Mouse (Mus musculus) embryonic facial prominence, embryonic 11.5 days (tissue): ENCODE measurements around the gene 6030445D17Rik. TPM values are rescaled to one million over a fixed set of nuclear protein-coding genes. Genes with fewer than 3 reads are reported as not detected.
A peak's percentile ranks its signal among the peaks of the same experiment; 100 is the strongest.

Experiments used
- ATAC-seq: fragments of 200-750 bp; cut with Nextera tagmentation; replicated peaks from 2 replicates; pipeline ENCODE4 v1.8.0; 2017; ENCODE audit warnings: low read depth; ENCODE audit not compliant: insufficient number of reproducible peaks, low FRiP score, low TSS enrichment
- DNase-seq: peaks from one replicate; pipeline ENCODE4 v3.0.0-alpha.2; 2015; ENCODE audit warnings: low spot score
- H3K27ac ChIP-seq: fragments of 300-500 bp; sonication (generic); replicated peaks from 2 replicates; pipeline ENCODE4 v1.5.1; 2014; ENCODE audit warnings: mild to moderate bottlenecking, low read depth, low read length, control low read depth
- H3K27me3 ChIP-seq: fragments of 300-500 bp; sonication (generic); 2 replicates; pipeline ENCODE4 v1.6.1; 2014; ENCODE audit warnings: mild to moderate bottlenecking, low read length, moderate library complexity, mixed read lengths; ENCODE audit not compliant: control insufficient read depth, insufficient read depth
- H3K36me3 ChIP-seq: fragments of 300-500 bp; sonication (generic); replicated peaks from 2 replicates; pipeline ENCODE4 v1.6.1; 2014; ENCODE audit warnings: low read depth, mild to moderate bottlenecking, low read length, moderate library complexity, mixed read lengths; ENCODE audit not compliant: control insufficient read depth, insufficient read depth
- H3K4me1 ChIP-seq: fragments of 300-500 bp; sonication (generic); 2 replicates; pipeline ENCODE4 v1.6.1; 2014; ENCODE audit warnings: low read length, mixed read lengths; ENCODE audit not compliant: control insufficient read depth, insufficient read depth
- H3K4me2 ChIP-seq: fragments of 300-500 bp; sonication (generic); 2 replicates; pipeline ENCODE4 v1.6.1; 2014; ENCODE audit warnings: low read depth, mild to moderate bottlenecking, control low read depth, low read length, moderate library complexity
- H3K4me3 ChIP-seq: fragments of 300-500 bp; sonication (generic); 2 replicates; pipeline ENCODE4 v1.5.1; 2014; ENCODE audit warnings: low read depth, low read length, control low read depth
- H3K9ac ChIP-seq: fragments of 300-500 bp; sonication (generic); replicated peaks from 2 replicates; pipeline ENCODE4 v1.6.1; 2014; ENCODE audit warnings: mild to moderate bottlenecking, control low read depth, low read length
- H3K9me3 ChIP-seq: fragments of 300-500 bp; sonication (generic); replicated peaks from 2 replicates; pipeline ENCODE4 v1.6.1; 2016; ENCODE audit warnings: mild to moderate bottlenecking, low read length, inconsistent platforms, mixed read lengths; ENCODE audit not compliant: control insufficient read depth
- WGBS: fragments of 180-500 bp; shearing (Covaris S2); extraction: QIAGEN DNeasy Blood & Tissue Kit; methylation state at CpG from one replicate; pipeline ENCODE4 v1.1.7; 2014; 5-methylcytosine and 5-hydroxymethylcytosine counted together
- polyA plus RNA-seq: library from polyadenylated mRNA; unstranded; fragments of >200 nt; fragmentation: Nextera tagmentation; extraction: Ambion mirVana; gene quantifications from 2 replicates; pipeline ENCODE4 v1.2.1, GENCODE M21; 2014

6030445D17Rik gene
- polyA plus RNA-seq, 1 experiment from 2014 or later: 0.15 TPM

DNA sequence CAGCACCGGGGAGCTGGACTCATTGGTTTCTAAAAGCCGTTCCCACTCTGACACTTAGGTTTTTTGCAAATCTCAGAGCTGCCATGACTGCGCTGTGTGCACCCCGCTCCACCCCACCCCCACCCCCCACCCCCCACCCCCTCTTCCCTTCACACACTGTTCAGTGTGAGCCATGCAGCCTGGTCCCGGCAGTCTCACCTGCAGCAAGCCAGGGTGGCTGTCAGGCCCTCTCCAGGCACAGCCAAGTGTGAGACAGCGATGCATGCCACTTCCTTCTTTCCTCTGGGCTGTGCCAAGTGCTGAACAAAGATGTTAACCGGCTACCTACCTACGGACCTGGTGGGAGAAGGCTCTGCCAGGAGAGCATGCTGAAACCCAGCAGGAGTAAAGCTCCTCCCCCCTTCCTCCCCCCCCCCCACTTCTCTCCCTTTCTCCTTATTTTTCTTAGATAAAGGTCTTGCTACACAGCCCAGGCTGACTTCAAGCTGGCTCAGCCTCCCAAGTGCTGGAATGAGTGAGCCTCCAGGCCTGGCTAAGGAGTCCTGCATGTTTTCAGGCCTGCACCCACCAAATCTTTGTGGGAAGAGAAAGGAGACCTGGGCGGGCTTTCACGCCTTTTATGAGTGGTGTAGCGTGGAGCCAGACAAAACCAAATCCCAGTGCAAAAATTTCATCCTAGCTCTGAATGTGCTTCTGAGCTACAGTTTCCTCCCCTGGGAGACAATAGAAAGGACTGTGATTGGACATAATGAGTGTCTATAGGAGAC lies 31.3 kb upstream of the 6030445D17Rik start:
- DNase-seq (no peak), ATAC-seq (0 out of 2 replicates have a peak, but pooled peaks have one; percentile 49)
- 38% methylated on average over 11 of the region's 11 CpGs for WGBS
- no peak overlapping the region for H3K4me3 ChIP-seq
- H3K36me3 ChIP-seq: no peaks in the 10 kb centered on the region
- H3K9ac ChIP-seq: no peak overlapping the region
- no peak overlapping the region for H3K4me2 ChIP-seq
- H3K27me3 ChIP-seq: 0 out of 2 replicates have a peak, but pooled peaks cover under 1% of the 10 kb centered on the region
- H3K27ac ChIP-seq: no peak overlapping the region
- H3K4me1 ChIP-seq: no peaks in the 10 kb centered on the region; the same call in 1 of the 2 replicates
- H3K9me3 ChIP-seq: no peaks in the 10 kb centered on the region

- no peak overlapping the region for H3K4me3 ChIP-seq
- DNase-seq: peak; percentile 88
- H3K27ac ChIP-seq: no peak overlapping the region
- WGBS: under 1% methylated on average over 3 of the region's 3 CpGs
- no peaks in the 10 kb centered on the region; the same call in 1 of the 2 replicates for H3K4me1 ChIP-seq
- H3K36me3 ChIP-seq: no peaks in the 10 kb centered on the region
- no peak overlapping the region for H3K4me2 ChIP-seq
- no peak overlapping the region for H3K9ac ChIP-seq
- 0 out of 2 replicates have a peak, but pooled peaks have one; percentile 11 for ATAC-seq
- H3K27me3 ChIP-seq: no peaks in the 10 kb centered on the region
- H3K9me3 ChIP-seq: no peaks in the 10 kb centered on the region
Observed at GRCm38 (mm10) chr4:136431376-136431693, 30.7 kb upstream of the 6030445D17Rik start.

DNA sequence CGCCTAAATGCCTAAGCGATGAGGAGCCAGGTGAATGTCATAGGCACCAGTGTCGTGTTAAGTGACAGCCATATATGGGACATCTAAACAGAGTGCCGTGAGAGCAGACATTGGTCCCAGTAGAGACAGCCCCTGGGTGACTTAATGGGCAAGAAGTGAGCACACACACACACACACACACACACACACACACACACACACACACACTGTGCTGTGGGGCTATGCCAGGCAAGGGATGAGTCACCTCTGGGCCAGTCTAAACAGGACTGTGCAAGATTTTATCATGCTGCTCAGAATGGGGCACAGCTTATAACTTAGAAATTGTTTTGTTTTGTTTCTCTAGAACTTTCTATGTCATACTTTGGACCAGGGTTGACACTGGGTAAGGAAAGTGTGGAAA lies 28.0 kb upstream of the 6030445D17Rik start:
- Histone ChIP-seq H3K9me3 (no peaks in the 10 kb centered on the region), H3K27me3 (no peaks in the 10 kb centered on the region), H3K9ac (no peak overlapping the region), H3K4me2 (no peak overlapping the region), H3K36me3 (no peaks in the 10 kb centered on the region), H3K27ac (no peak overlapping the region), H3K4me3 (no peak overlapping the region), H3K4me1 (no peaks in the 10 kb centered on the region; the same call in 1 of the 2 replicates)
- ATAC-seq: no peak
- no peak for DNase-seq
- 89% methylated on average over 4 of the region's 4 CpGs for WGBS

GRCm38 (mm10) chr4:136439106-136439505 lies 22.9 kb upstream of the 6030445D17Rik start:
- WGBS: 62% methylated on average over 4 of the region's 4 CpGs
- Histone ChIP-seq H3K9me3 (no peaks in the 10 kb centered on the region), H3K4me1 (no peaks in the 10 kb centered on the region), H3K9ac (no peak overlapping the region), H3K27me3 (no peaks in the 10 kb centered on the region), H3K36me3 (no peaks in the 10 kb centered on the region), H3K4me2 (no peak overlapping the region), H3K27ac (no peak overlapping the region), H3K4me3 (no peak overlapping the region)
- DNase-seq (no peak), ATAC-seq (no peak)

DNA sequence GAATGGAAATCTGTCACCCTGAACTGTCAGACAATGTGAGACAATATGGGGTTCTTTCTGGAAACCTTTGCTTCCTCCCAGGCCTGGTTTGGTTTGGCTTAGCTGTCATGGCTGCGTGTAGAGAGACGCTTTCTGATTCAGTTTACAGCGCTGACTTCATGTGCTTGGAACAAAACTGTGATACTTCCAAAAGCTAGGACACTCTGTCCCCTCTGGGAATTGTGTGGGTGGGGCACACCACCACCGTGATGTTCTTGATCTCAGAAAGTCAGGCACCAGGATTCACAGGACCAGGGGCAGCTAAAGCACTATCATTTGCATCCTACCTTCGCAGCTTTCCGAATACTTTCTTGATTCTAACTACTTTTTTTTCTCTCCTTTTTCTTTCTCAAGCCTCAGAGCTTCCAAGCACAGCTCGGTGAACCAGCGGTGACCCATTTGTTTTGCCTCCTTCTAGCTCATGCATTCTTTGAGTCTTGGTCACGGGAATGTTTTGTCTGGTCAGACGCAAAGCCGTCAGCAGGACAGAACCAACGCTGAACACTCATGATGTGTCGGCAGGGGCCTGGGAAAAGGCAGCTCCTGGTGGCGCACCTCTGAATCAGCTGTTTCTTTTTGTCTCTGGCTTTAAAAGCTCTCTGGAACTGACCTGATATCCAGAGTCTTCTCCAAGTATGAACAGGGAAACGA lies 20.6 kb upstream of the 6030445D17Rik start:
- no peak for DNase-seq

DNA sequence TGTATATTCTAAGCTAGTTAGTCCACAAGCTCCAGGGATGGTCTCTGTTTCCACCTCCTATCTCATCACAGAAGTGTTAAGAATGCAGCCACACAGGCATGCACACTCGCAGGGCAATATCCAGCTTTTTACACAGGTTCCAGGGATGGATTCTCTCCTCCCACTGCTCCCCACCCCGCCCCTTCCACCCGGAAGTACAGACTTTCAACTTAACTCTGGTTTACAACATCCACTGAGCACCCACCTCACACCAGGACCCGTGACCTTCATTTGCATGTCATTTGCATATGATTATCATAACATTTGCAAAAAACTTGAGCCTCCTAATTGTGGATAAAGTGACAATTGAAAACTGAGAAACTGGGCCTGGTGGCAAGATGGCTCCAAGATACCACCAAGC lies 17.5 kb upstream of the 6030445D17Rik start:
- DNase-seq (no peak), ATAC-seq (no peak)
- H3K4me2 ChIP-seq: no peak overlapping the region

More for the DNA sequence above, 20.6 kb upstream of the 6030445D17Rik start:
- Histone ChIP-seq H3K27ac (no peak overlapping the region), H3K36me3 (no peaks in the 10 kb centered on the region), H3K9me3 (no peaks in the 10 kb centered on the region), H3K9ac (no peak overlapping the region), H3K27me3 (no peaks in the 10 kb centered on the region), H3K4me3 (no peak overlapping the region), H3K4me1 (no peaks in the 10 kb centered on the region), H3K4me2 (no peak overlapping the region)
- ATAC-seq: no peak
- WGBS: 77% methylated on average over 15 of the region's 15 CpGs

DNA sequence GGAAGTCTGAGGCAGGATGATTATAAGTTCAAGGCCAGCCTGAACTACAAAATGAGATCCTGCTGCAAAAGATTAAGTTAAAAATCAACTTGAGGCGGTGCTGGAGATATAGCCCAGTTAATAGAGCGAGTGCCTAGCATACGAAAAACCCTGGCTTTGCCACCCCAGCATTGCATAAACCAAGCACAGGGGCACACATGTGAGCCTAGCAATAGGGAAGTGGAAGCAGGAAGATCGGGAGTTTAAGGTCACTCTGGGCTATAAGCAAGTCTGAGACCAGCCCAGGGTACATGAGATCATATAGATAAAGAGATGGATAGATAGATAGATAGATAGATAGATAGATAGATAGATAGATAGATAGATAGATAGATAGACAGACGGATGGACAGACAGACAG lies 12.3 kb upstream of the 6030445D17Rik start:
- Histone ChIP-seq H3K4me2 (no peak overlapping the region), H3K27me3 (no peaks in the 10 kb centered on the region), H3K4me3 (no peak overlapping the region), H3K36me3 (no peaks in the 10 kb centered on the region), H3K27ac (no peak overlapping the region), H3K9ac (no peak overlapping the region), H3K9me3 (no peaks in the 10 kb centered on the region), H3K4me1 (no peaks in the 10 kb centered on the region)
- DNase-seq: no peak
- ATAC-seq: no peak
- WGBS: 87% methylated on average over 5 of the region's 5 CpGs

More for the DNA sequence above, 17.5 kb upstream of the 6030445D17Rik start:
- H3K36me3 ChIP-seq: no peaks in the 10 kb centered on the region
- no peaks in the 10 kb centered on the region for H3K27me3 ChIP-seq
- no peak overlapping the region for H3K27ac ChIP-seq
- 72% methylated on average over 4 of the region's 4 CpGs for WGBS
- H3K4me1 ChIP-seq: no peaks in the 10 kb centered on the region
- no peak overlapping the region for H3K9ac ChIP-seq
- H3K9me3 ChIP-seq: no peaks in the 10 kb centered on the region
- no peak overlapping the region for H3K4me3 ChIP-seq

DNA sequence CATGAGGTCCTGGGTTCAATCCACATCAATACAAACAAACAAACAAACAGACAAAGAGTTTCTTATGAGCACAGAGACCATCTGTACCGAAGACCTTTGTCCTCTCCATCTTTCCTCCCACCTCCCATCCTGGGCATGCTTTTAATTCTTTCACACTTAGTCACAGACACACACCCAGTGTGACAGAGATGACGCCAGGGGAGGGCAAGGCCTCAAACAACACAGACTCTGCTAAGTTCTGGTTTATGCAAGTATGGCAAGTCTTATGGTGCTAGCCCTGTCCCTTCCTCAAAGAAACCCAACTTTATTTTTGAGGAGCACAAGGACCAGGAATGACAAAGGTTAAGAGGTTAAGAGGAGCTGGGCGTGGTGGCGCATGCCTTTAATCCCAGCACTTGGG lies 11.8 kb upstream of the 6030445D17Rik start:
- Histone ChIP-seq H3K36me3 (no peaks in the 10 kb centered on the region), H3K9me3 (no peaks in the 10 kb centered on the region), H3K4me1 (no peaks in the 10 kb centered on the region), H3K9ac (no peak overlapping the region), H3K27ac (no peak overlapping the region), H3K4me2 (no peak overlapping the region), H3K27me3 (no peaks in the 10 kb centered on the region), H3K4me3 (no peak overlapping the region)
- ATAC-seq: no peak
- DNase-seq: no peak
- 82% methylated on average over 4 of the region's 4 CpGs for WGBS
